Mouse (Mus musculus): ENCODE measurements around the gene Ap2b1. TPM values are rescaled to one million over a fixed set of nuclear protein-coding genes. Genes with fewer than 3 reads are reported as not detected.

The Ap2b1 gene
- total and polyA plus RNA-seq, 2 experiments from 2014 or later: 94.8 to 209 TPM

DNA sequence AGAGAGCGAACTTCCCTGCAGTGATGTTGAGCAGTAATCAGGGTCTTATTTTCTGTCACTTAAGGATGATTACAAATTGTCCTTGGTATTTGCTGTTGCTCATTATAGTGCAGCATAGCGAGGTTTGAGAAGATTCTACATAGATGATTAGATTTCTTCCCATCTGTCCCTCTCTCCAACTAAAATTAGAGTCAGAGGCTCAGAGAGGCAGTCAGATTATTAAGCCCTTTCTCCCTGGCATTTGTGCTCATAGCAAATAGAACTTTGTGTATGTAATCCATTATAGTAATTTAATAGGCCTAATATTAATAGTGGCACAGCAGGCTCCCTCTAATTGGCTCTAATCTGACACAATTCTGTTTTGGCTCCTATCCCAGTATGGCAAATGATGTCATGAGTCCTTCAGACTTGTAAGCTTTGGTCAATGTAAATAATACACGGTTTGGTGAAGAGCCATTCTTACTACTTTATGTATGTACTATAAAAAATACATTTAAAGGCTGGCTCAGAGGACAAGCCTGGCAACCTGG is 43.0 kb downstream of the Ap2b1 start:
- H3K9me3 ChIP-seq (ENCODE audit: low read length): no peaks in the 10 kb centered on the region
- ATAC-seq (no peak), DNase-seq (ENCODE audit: low spot score) (no peak)
- no peaks in the 10 kb centered on the region for H3K27me3 ChIP-seq (ENCODE audit: insufficient read depth, low read length)
- peaks cover 63% of the 10 kb centered on the region for H3K36me3 ChIP-seq (ENCODE audit: insufficient read depth, low read length)
- H3K4me3 ChIP-seq (ENCODE audit: low read length): no peak overlapping the region
- H3K9ac ChIP-seq (replicated peaks; ENCODE audit: low read length): no peak overlapping the region
- TF ChIP-seq CTCF (IDR thresholded peaks at IDR 0.05; ENCODE audit: low read depth): no peak
- H3K4me2 ChIP-seq (ENCODE audit: low read depth, low read length): no peak overlapping the region
- H3K4me1 ChIP-seq (ENCODE audit: insufficient read depth, low read length): no peaks in the 10 kb centered on the region
- no peak overlapping the region for H3K27ac ChIP-seq
- 85% methylated on average over 3 of the region's 3 CpGs for WGBS

GRCm38 (mm10) chr11:83355428-83355827 is 56.6 kb downstream of the Ap2b1 start:
- no peak overlapping the region for H3K4me3 ChIP-seq (ENCODE audit: low read length)
- no peak overlapping the region for H3K4me2 ChIP-seq (ENCODE audit: low read depth, low read length)
- TF ChIP-seq CTCF (IDR thresholded peaks at IDR 0.05; ENCODE audit: low read depth): no peak
- H3K27ac ChIP-seq: no peak overlapping the region; the same call in 1 of the 2 replicates
- peaks cover 18% of the 10 kb centered on the region for H3K36me3 ChIP-seq (ENCODE audit: insufficient read depth, low read length)
- WGBS: 72% methylated on average over 5 of the region's 5 CpGs
- H3K4me1 ChIP-seq (ENCODE audit: insufficient read depth, low read length): no peaks in the 10 kb centered on the region
- no peak overlapping the region for H3K9ac ChIP-seq (replicated peaks; ENCODE audit: low read length)
- no peak for ATAC-seq
- H3K27me3 ChIP-seq (ENCODE audit: insufficient read depth, low read length): no peaks in the 10 kb centered on the region
- DNase-seq (ENCODE audit: low spot score): no peak
- no peaks in the 10 kb centered on the region for H3K9me3 ChIP-seq (ENCODE audit: low read length)

- Histone ChIP-seq H3K9ac (replicated peaks; ENCODE audit: low read length) (no peak overlapping the region), H3K4me1 (ENCODE audit: insufficient read depth, low read length) (no peaks in the 10 kb centered on the region), H3K4me3 (ENCODE audit: low read length) (no peak overlapping the region), H3K9me3 (ENCODE audit: low read length) (no peaks in the 10 kb centered on the region), H3K27me3 (ENCODE audit: insufficient read depth, low read length) (no peaks in the 10 kb centered on the region), H3K36me3 (ENCODE audit: insufficient read depth, low read length) (no peaks in the 10 kb centered on the region; the same call in 1 of the 2 replicates), H3K27ac (no peak overlapping the region), H3K4me2 (ENCODE audit: low read depth, low read length) (no peak overlapping the region)
- 63% methylated on average over 3 of the region's 3 CpGs for WGBS
- peak; percentile 78 for TF ChIP-seq CTCF (IDR thresholded peaks at IDR 0.05; ENCODE audit: low read depth)
- ATAC-seq: no peak
- DNase-seq (ENCODE audit: low spot score): peak; percentile 79
Observed at GRCm38 (mm10) chr11:83357421-83357820, 58.6 kb downstream of the Ap2b1 start.

GRCm38 (mm10) chr11:83364656-83365055 is 65.8 kb downstream of the Ap2b1 start:
- Histone ChIP-seq H3K27ac (peak overlapping the region; percentile 36; the same call in 1 of the 2 replicates), H3K4me1 (ENCODE audit: insufficient read depth, low read length) (no peaks in the 10 kb centered on the region), H3K9me3 (ENCODE audit: low read length) (no peaks in the 10 kb centered on the region), H3K4me3 (ENCODE audit: low read length) (no peak overlapping the region), H3K36me3 (ENCODE audit: insufficient read depth, low read length) (peaks cover 22% of the 10 kb centered on the region), H3K9ac (replicated peaks; ENCODE audit: low read length) (no peak overlapping the region), H3K4me2 (ENCODE audit: low read depth, low read length) (no peak overlapping the region), H3K27me3 (ENCODE audit: insufficient read depth, low read length) (no peaks in the 10 kb centered on the region)
- ATAC-seq: no peak
- TF ChIP-seq CTCF (IDR thresholded peaks at IDR 0.05; ENCODE audit: low read depth): no peak
- 67% methylated on average over 6 of the region's 6 CpGs for WGBS
- no peak for DNase-seq (ENCODE audit: low spot score)

- H3K9me3 ChIP-seq (ENCODE audit: low read length): no peaks in the 10 kb centered on the region
- peak; percentile 49 for DNase-seq (ENCODE audit: low spot score)
- H3K9ac ChIP-seq (replicated peaks; ENCODE audit: low read length): no peak overlapping the region
- H3K27ac ChIP-seq: peak overlapping the region; percentile 2; the same call in 1 of the 2 replicates
- H3K4me1 ChIP-seq (ENCODE audit: insufficient read depth, low read length): no peaks in the 10 kb centered on the region
- 67% methylated on average over 4 of the region's 4 CpGs for WGBS
- H3K4me2 ChIP-seq (ENCODE audit: low read depth, low read length): no peak overlapping the region
- TF ChIP-seq CTCF (IDR thresholded peaks at IDR 0.05; ENCODE audit: low read depth): no peak
- H3K27me3 ChIP-seq (ENCODE audit: insufficient read depth, low read length): no peaks in the 10 kb centered on the region
- no peak; the same call in 1 of the 2 replicates for ATAC-seq
- H3K36me3 ChIP-seq (ENCODE audit: insufficient read depth, low read length): peaks cover 31% of the 10 kb centered on the region
- H3K4me3 ChIP-seq (ENCODE audit: low read length): no peak overlapping the region
Observed at GRCm38 (mm10) chr11:83371267-83371666, 72.4 kb downstream of the Ap2b1 start.

- peaks cover 15% of the 10 kb centered on the region for H3K36me3 ChIP-seq (ENCODE audit: insufficient read depth, low read length)
- no peak overlapping the region for H3K27ac ChIP-seq
- H3K4me1 ChIP-seq (ENCODE audit: insufficient read depth, low read length): no peaks in the 10 kb centered on the region
- ATAC-seq (no peak), DNase-seq (ENCODE audit: low spot score) (no peak)
- H3K9ac ChIP-seq (replicated peaks; ENCODE audit: low read length): no peak overlapping the region
- WGBS: 81% methylated on average over 7 of the region's 7 CpGs
- no peak overlapping the region for H3K4me2 ChIP-seq (ENCODE audit: low read depth, low read length)
- no peaks in the 10 kb centered on the region for H3K9me3 ChIP-seq (ENCODE audit: low read length)
- no peak overlapping the region for H3K4me3 ChIP-seq (ENCODE audit: low read length)
- TF ChIP-seq CTCF (IDR thresholded peaks at IDR 0.05; ENCODE audit: low read depth): no peak
- H3K27me3 ChIP-seq (ENCODE audit: insufficient read depth, low read length): no peaks in the 10 kb centered on the region
Observed at GRCm38 (mm10) chr11:83379745-83380341, 81.0 kb downstream of the Ap2b1 start.

GRCm38 (mm10) chr11:83382876-83383531 is 84.2 kb downstream of the Ap2b1 start:
- Histone ChIP-seq H3K27me3 (ENCODE audit: insufficient read depth, low read length) (no peaks in the 10 kb centered on the region), H3K4me2 (ENCODE audit: low read depth, low read length) (no peak overlapping the region), H3K9me3 (ENCODE audit: low read length) (no peaks in the 10 kb centered on the region), H3K4me3 (ENCODE audit: low read length) (no peak overlapping the region), H3K36me3 (ENCODE audit: insufficient read depth, low read length) (0 out of 2 replicates have a peak, but pooled peaks cover 2% of the 10 kb centered on the region), H3K9ac (replicated peaks; ENCODE audit: low read length) (no peak overlapping the region), H3K4me1 (ENCODE audit: insufficient read depth, low read length) (no peaks in the 10 kb centered on the region), H3K27ac (no peak overlapping the region)
- WGBS: 40% methylated on average over 9 of the region's 9 CpGs
- ATAC-seq: no peak
- no peak for TF ChIP-seq CTCF (IDR thresholded peaks at IDR 0.05; ENCODE audit: low read depth)
- peak; percentile 7 for DNase-seq (ENCODE audit: low spot score)
